Mouse (Mus musculus): Measurements from ENCODE around the gene Hexdc.

The Hexdc gene

DNA sequence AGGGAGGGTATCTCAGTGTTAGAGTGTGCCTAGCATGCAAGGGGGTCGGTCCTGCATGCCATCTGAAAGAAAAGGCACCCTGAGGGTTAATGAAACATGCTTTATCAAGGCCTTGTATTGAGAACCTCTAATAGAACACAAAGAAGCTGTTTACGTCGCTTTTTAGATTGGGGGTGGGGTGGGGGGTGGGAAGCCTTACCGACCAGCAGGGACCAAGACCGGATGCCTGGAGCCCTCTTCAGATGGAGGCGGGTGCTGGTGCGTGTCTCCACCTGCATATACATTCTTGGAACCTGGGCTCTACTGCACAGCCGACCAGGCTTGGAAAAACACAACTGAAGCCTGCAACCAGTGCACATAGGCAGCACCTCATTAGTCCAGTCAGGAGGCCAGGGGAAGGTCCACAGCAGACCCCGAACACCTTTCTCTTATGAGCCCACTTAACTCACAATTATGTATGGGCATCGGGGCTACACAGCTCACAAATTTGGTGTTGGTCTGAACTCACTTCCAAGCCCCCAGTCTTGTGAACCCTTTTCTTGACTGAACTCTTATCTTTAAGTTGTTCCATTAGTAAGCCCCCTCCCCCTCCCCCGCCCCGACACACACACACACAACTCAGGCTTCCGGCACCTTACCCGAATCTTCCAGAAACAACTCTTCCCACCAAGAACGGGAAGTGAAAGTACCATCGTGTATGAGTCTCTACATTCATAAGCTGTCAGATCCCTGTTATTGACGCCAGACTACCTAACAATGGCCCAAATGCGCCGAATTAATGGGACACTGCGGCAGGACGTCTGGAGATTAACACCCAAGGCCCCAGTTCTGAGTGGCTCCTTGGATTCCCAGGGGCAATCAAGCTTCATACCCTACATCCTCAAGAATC lies 24.1 kb downstream of the Hexdc start:
- DNase-seq, result peak; percentile 23

DNA sequence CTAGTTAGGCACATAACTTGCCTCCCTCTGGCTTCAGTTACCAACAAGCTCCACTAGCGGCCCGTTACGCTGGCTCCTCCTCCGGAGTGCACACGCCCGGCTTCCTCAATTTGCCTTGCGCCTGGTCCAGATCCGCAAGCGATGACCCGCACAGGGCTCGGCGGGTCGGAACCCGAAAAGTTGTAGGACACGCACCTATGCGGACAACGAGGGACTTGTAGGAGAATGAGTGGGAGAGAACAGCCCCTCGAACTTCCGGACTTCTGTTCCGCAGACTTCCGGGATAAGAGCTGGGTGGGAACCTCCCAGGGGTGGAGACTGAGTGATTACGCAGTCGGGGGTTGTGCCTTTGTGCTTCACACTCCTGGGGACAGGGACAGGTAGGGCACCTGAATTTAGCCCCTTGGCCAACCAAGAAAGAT lies 24.8 kb downstream of the Hexdc start, which contains the start of gene Cybc1:
TSS of gene Cybc1 (minus strand) at position 305 of the 422 bp plus-strand sequence.
- DNase-seq, result peak; percentile 79

DNA sequence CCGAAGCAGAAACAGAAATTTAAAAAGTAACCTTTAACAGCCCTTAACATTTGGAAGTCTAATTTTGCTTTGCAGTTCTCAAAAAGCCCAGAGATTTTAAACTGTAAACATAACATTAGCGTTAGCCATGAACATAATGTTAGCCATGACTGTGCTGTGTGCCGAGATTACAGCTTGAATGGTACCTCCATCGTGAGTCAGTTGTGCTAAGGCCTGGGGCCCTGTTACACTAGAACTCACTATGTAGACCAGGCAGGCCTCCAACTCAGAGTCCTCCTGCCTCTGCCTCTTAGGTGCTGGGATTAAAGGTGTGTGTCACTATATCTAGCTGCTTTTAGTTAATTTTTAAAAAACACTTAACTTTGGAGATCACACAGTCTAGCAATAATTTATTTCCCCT lies 27.0 kb downstream of the Hexdc start:
- no peak for DNase-seq

DNA sequence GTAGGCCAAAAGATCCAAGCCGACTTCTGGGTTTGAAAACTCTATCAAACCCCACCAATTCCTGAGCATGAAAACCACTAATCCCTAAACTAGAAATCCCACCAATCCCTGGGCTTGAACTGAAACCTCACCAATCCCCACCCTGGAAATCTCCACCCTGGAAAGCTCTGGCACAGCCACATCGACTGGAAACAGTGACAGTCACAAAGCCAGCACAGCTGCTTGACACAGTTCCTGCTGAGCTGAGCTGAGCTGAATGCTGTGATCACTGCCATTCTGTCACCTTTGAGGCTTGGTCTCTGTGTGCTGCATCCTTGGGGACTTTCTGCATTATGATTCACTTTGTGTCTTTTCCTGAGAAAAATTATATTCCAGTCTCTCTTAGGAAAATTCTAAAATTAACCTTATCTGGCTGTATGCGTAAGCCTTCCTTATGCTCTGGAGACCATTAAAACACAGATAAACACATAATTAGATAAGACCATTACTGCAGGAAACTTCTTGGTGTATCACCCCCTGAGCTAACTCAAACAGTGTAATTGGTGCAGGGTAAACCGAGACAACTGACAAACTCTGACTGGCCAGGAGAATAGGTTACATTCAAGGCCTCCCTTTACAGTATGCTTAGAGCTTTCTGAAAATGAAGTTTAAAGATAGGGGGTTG lies 27.5 kb downstream of the Hexdc start:
- no peak for DNase-seq

DNA sequence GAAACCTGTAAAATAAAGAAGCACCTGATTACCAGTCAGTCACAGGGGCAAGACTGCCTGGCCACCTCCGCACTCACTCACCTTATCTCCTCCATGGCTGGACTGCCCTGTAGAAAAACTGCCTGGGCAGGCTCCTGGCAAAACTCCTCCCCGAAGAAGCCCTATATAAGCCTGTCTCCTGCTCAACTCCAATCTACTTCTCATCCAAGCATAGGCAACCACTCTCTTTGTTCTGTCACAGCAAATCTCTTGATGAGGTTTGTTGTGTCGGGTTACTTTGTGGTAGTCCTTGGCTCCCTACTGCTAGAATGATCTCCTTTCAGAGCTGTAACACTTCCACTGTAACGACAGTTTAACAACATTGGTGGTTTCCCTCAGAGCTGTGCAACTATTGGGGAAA lies 28.5 kb downstream of the Hexdc start:
- no peak for DNase-seq

DNA sequence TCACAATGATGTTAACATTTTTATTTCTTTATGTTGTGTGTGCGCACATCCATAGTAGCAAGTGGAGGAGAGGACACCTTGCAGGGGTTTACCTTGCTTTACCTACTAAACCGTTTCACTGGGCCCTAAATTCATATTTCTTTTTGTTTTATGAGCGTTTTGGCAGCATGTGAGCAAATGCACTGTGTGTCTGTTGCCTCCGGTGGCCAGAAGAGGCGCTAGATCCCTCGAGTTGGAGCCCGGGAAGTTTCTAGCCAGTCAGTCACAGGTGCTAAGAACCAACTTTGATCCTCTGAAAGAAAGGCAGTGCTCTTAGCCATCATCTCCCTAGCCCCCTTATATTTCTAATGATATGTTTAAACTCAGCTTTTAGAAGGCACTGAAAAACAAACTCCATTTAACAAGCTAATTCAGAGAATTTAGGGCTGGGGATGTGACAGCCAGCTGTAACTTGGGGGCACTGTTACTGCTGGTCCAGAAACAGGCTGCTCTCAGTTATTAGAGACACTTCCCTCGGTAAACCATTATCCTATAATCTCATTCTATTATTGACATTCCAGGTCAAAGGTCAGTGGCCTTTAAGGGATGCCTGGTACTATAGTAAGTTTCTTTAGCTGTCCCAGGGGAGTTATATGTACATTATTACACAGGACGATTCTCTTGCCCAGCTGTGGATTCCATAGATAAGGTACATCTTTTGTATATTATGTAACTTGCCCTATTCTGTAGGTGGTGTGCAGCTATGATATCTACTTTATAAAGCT lies 31.4 kb downstream of the Hexdc start:
- peak; percentile 68 for DNase-seq

DNA sequence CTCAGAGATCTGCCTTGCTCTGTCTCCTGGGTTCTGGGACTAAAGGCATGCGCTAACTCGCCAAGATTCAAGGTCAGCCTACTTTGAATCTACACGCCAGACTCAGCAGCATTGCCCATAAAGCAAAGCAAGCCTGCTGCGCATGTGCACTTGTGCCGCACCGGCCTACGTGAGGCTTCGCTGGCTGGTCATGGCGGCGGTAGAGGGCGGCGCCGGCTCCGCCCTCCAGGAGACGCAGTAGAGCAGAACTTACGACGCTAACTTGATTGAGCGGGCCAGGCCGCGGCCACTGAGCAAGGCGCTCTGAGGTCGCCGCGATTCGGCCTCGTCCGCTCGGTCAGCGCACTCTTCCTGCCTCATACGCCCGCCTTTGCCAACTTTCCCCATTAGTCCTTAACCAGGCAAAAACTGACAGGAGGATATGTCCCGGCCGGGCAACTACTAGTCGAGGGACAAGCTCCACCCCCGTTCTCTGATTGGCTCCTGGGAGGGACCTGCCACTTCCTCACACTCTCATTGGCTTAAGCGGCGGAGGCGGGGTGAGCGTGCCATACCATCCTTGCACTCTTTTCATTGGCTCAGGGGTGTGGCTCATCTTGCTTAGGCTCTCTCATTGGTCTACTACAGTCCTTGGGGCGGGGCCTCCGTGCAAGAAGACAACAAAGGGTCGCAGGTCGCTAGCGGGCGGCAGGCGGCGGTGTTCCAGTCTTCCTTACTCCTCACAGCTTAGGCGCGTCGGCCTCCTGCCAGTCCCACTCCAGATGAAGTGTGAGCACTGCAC lies 32.5 kb downstream of the Hexdc start, which contains the start of gene Narf:
TSS of gene Narf (plus strand) at position 690 of the 781 bp plus-strand sequence.
- peak; percentile 100 for DNase-seq

DNA sequence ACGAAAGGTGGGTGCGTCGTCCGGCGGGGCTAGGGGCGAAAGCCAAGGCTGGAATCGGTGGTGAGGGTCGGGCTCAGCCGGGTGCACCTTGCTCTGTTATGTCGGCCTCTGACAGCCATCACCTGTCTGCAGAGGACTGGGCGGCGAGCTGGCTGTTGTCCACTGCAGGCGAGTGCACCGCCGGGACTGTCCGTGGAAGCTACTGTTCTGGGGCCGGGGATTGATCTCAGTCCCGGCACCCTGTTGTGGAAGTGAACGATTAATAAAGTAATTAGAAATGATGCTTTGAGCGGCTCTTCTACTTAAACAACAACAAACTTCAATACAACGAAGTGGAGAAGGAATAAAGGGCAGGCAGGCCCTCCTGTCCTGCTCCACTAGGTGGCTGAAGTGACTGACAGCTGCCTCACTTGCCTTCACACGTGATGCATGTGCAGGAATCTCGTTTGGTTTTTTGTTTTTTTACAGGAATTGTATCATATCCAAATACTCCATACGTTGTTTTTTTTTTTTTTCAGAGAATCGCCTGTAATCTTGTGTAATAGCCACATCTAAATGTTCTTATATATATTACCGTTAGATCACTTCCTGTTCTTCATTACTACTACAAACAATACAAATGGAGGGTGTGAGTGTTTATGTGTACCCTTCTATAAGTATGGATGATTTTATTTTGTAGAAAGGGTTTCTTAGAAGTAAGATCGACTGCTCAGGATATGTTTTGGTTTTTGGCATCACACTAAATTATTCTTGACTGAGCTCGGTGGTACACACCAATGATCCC lies 33.3 kb downstream of the Hexdc start:
- peak; percentile 75 for DNase-seq

DNA sequence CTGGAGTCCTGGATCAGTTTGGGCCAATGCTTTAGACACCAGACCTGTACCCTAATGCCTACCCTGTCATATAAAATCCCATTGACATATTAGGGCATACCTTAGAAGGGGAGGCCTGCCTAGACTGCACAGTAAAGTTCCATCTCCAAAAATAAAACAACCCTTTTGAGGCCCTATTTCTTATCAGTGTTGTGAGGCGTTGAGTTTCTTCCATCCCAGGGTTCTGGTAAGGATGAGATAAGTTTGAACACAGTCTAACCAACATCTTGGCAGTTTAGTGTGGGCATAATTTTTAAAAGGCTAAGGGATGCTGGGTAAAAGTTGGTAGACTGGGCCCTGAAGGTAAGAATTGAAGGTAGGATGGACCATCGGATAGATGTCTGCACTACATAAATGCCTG lies 35.4 kb downstream of the Hexdc start:
- DNase-seq, result no peak

DNA sequence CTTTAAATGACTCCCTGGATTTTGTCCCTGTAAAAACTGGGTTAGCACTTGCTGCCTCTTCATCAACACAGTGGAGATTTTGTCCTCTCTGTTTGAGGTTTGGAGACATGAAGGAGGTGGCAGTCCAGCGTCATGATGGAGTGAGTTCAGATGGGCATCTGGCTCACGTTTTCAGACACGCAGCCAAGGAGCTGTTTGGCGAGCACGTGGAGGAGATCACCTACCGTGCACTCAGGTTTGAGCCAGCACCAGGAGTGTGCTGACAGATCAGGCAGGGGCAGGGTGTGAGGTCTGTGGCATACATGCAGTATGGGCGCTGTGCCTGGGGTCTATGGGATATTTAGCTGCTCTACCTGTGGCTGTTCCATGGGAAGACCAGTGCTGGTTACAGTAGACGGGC lies 46.0 kb downstream of the Hexdc start:
- no peak for DNase-seq

DNA sequence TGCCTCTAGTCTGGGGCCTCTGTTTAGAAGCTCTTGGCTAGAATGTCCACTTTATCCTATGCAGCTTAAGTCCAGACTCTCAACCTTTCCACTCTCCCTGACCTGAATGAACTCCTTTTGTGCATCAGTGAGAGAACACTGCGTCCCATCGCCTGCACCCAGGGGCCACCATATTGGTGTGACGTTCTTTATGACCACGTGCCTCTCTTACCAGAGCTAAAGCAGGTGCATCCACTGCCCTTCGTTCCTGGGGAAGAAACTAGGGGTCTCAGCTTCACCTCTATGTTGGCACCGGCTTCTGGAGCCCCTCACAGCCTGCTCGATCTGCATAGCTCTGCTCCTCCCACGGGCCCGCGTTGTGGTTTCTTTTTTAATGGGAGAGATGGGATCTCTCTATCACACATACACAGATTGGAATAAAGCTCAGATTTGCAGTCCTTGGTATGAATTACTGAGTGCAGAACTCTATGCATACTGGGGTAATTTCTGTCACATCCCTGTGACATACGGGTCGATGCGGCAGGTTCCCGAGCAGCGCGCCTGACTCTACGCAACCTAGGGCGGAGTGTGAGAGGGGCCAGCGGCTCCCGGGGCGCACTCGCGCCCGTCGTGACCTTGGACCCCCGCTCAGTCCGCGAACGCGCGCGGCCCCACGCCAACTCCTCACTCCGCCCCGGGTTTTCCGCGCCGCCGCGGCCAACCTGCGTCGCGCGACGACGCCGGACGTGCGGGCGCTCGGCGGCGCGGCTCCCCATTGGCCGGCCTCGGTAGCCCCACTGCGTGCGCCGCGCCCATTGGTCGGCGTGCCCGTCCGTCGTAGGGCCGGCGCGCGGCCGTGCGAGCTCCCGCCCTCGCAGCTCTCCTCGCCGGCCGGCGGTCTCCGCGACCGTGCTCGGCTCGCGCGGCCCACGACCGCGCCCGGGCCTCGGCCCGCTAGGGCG lies 55.2 kb downstream of the Hexdc start, which contains the start of gene Foxk2:
TSS of gene Foxk2 (plus strand) at position 831 of the 941 bp plus-strand sequence.
- peak; percentile 87 for DNase-seq

DNA sequence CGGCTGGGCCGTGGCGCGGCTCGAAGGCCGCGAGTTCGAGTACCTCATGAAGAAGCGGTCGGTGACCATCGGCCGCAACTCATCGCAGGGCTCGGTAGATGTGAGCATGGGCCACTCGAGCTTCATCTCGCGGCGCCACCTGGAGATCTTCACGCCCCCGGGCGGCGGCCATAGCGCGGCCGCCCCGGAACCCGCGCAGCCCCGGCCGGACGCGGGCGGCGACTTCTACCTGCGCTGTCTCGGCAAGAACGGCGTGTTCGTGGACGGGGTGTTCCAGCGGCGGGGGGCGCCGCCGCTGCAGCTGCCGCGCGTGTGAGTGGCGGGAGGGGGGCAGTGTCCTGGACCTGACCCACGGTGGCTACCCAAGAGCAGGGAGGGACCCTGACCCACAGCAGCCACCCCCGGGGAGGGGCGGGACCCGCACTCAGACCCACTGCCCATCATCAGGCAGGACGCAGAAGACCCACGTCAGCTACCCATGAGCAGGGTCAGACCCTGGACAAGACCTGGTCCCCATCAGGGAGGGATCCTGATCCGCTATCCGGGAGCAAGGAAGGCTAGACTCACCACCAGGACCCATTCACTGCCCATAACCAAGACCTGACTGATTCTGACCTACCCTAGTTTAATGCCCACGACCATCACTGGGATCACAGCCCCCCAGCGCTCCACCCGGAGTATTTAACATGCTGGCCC lies 56.1 kb downstream of the Hexdc start:
- DNase-seq, result peak; percentile 51

DNA sequence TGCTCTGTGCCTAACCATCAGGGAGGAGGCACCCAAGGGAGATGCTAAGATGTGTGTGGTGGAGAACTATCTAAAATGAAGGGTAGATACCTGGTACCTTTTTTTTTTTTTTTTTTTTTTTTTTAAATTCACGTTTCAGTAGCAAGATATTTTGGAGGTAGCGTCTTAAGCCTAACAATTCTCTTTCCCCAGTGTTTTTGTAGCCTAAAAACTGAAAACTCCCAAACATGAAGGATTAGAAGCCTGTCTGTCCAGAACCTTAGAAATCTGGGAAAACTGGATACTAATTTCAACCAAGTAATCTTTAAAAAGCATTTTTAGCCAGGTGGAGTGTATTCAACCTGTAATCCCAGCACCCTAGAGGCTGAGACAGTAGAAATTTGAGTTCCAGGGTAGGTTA lies 56.8 kb downstream of the Hexdc start:
- DNase-seq, result no peak
